Mouse (Mus musculus) frontal cortex, adult 2 months (tissue): ENCODE measurements at regions not wholly inside any gene's neighbourhood (a gene's known extent, or its start where the extent isn't known, plus 50 kb on each side); places are given as distances from the start of the nearest gene placed in this dataset.

Experiments
- DNase-seq, 2 experiments: peaks; one replicate each; pipeline ENCODE4 v3.0.0; 2022; ENCODE audit warnings: low spot score in 1 of 2; ENCODE audit errors: extremely low spot score in 1 of 2

GRCm38 (mm10) chr6:10803383-10803782 is 1103.9 kb downstream of the Ndufa4 start:
- DNase-seq = no peak

GRCm38 (mm10) chr6:10758620-10759311 is 1148.5 kb downstream of the Ndufa4 start:
- peak in 1 of 2 experiments; percentile 5 for DNase-seq

- no peak for DNase-seq
Measured at GRCm38 (mm10) chr6:10758051-10758450, 1149.2 kb downstream of the Ndufa4 start.

DNA sequence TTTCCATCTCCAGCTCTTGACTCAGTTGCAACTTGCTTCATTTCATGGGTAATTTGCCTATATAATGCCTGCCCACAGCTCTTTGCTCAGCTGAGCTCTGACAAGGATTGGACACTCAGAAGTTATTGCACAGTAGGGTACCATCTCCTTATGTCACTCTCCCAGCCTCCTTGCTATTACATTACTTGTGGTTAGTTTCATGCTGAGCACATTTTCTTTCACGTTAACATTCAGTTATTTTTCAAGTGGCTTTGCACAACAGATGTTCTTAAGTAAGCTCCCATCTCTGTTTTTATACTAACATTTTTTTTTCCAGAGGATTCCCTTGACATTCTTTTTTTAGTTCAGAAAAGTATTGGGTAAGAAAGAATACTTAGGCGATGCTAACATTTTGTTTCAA is 1163.2 kb downstream of the Ndufa4 start:
- DNase-seq = peak in 1 of 2 experiments; percentile 17

GRCm38 (mm10) chr6:10722566-10722965 is 1184.7 kb downstream of the Ndufa4 start:
- DNase-seq = no peak

- DNase-seq = peak; percentile 1 to 11
Measured at GRCm38 (mm10) chr6:10690526-10690925, 1216.8 kb downstream of the Ndufa4 start.
